Mouse (Mus musculus) lung, adult 2 months (tissue): ENCODE results near the gene Bcl11a.

ENCODE experiments used
- CTCF ChIP-seq: fragments of 200-500 bp; IDR thresholded peaks from 2 replicates; pipeline ENCODE4 v1.5.1; 2011; ENCODE audit warnings: mild to moderate bottlenecking, low read length, control low read depth; ENCODE audit not compliant: insufficient read depth
- POLR2A ChIP-seq: fragments of 200-500 bp; IDR thresholded peaks from 2 replicates; pipeline ENCODE4 v1.6.1; 2011; ENCODE audit warnings: low read depth, mild to moderate bottlenecking, control low read depth, low read length, borderline replicate concordance; ENCODE audit errors: extremely low read depth

GRCm38 (mm10) chr11:24197424-24197823 is 119.6 kb downstream of the Bcl11a start:
- TF ChIP-seq POLR2A (no peak), CTCF (no peak)
